Mouse (Mus musculus) limb, embryonic 12.5 days (tissue): ENCODE results near the gene Preb. TPM values are rescaled to one million over a fixed set of nuclear protein-coding genes. Genes with fewer than 3 reads are reported as not detected.

Experiments used
- ATAC-seq: fragments of 200-750 bp; cut with Nextera tagmentation; 2 replicates; pipeline ENCODE4 v1.8.0; 2017; ENCODE audit warnings: low read depth, moderate TSS enrichment; ENCODE audit not compliant: insufficient number of reproducible peaks, insufficient read depth, low FRiP score, low TSS enrichment
- H3K27ac ChIP-seq: fragments of 300-500 bp; sonication (generic); 2 replicates; pipeline ENCODE4 v1.5.1; 2016; ENCODE audit warnings: mild to moderate bottlenecking, moderate library complexity
- H3K27me3 ChIP-seq: fragments of 300-500 bp; sonication (generic); 2 replicates; pipeline ENCODE4 v1.6.1; 2016; ENCODE audit warnings: mild to moderate bottlenecking, moderate library complexity
- H3K36me3 ChIP-seq: fragments of 300-500 bp; sonication (generic); 2 replicates; pipeline ENCODE4 v1.6.1; 2016; ENCODE audit warnings: mild to moderate bottlenecking, moderate library complexity
- H3K4me1 ChIP-seq: fragments of 300-500 bp; sonication (generic); replicated peaks from 2 replicates; pipeline ENCODE4 v1.6.1; 2016
- H3K4me2 ChIP-seq: fragments of 300-500 bp; sonication (generic); 2 replicates; pipeline ENCODE4 v1.6.1; 2016; ENCODE audit warnings: mild to moderate bottlenecking, moderate library complexity
- H3K4me3 ChIP-seq: fragments of 300-500 bp; sonication (generic); replicated peaks from 2 replicates; pipeline ENCODE4 v1.5.1; 2016; ENCODE audit warnings: mild to moderate bottlenecking
- H3K9ac ChIP-seq: fragments of 300-500 bp; sonication (generic); replicated peaks from 2 replicates; pipeline ENCODE4 v1.6.1; 2016; ENCODE audit warnings: mild to moderate bottlenecking, moderate library complexity
- H3K9me3 ChIP-seq: fragments of 300-500 bp; sonication (generic); 2 replicates; pipeline ENCODE4 v1.6.1; 2016; ENCODE audit warnings: mild to moderate bottlenecking, moderate library complexity
- WGBS: fragments of 180-500 bp; shearing (Covaris S2); methylation state at CpG from one replicate; pipeline ENCODE4 v1.1.7; 2016; 5-methylcytosine and 5-hydroxymethylcytosine counted together
- polyA plus RNA-seq: library from polyadenylated mRNA; unstranded; fragments of >200 nt; fragmentation: Nextera tagmentation; extraction: Ambion mirVana; gene quantifications from 2 replicates; pipeline ENCODE4 v1.2.1, GENCODE M21; 2016

The Preb gene
- polyA plus RNA-seq, 1 experiment from 2014 or later = 132 TPM

GRCm38 (mm10) chr5:30913060-30913841 lies 46.9 kb downstream of the Preb start, which contains the start of gene Emilin1:
Gene Emilin1, plus strand, starts transcription at chr5:30913402.
- peak within 1 kb of the TSS; percentile 59 for H3K4me3 ChIP-seq
- peak within 1 kb of the TSS; percentile 98 for H3K4me2 ChIP-seq
- H3K27ac ChIP-seq = peak within 1 kb of the TSS; percentile 99
- no peaks in the 10 kb centered on the region for H3K9me3 ChIP-seq
- ATAC-seq = peak; percentile 82
- peak within 1 kb of the TSS; percentile 79 for H3K9ac ChIP-seq
- WGBS = 5% methylated on average over 11 of the region's 13 CpGs
- H3K27me3 ChIP-seq = no peaks in the 10 kb centered on the region
- peaks cover 17% of the 10 kb centered on the region for H3K36me3 ChIP-seq
- H3K4me1 ChIP-seq = peaks cover 79% of the 10 kb centered on the region

GRCm38 (mm10) chr5:30912156-30912555 lies 48.0 kb downstream of the Preb start:
- WGBS = 60% methylated on average over 5 of the region's 5 CpGs
- Histone ChIP-seq H3K9me3 (no peaks in the 10 kb centered on the region), H3K36me3 (peaks cover 6% of the 10 kb centered on the region)

GRCm38 (mm10) chr5:30910481-30910880 lies 49.7 kb downstream of the Preb start:
- Histone ChIP-seq H3K9ac (no peak overlapping the region), H3K4me2 (peak overlapping the region; percentile 20; the same call in 1 of the 2 replicates), H3K27ac (peak overlapping the region; percentile 99), H3K27me3 (no peaks in the 10 kb centered on the region), H3K36me3 (peaks cover 8% of the 10 kb centered on the region), H3K4me1 (peaks cover 80% of the 10 kb centered on the region), H3K9me3 (no peaks in the 10 kb centered on the region), H3K4me3 (no peak overlapping the region)
- ATAC-seq = no peak

More at GRCm38 (mm10) chr5:30912156-30912555, 48.0 kb downstream of the Preb start:
- H3K4me2 ChIP-seq = peak overlapping the region; percentile 98
- no peak overlapping the region for H3K4me3 ChIP-seq
- peaks cover 78% of the 10 kb centered on the region for H3K4me1 ChIP-seq
- H3K27ac ChIP-seq = peak overlapping the region; percentile 99
- no peak for ATAC-seq
- no peaks in the 10 kb centered on the region for H3K27me3 ChIP-seq
- no peak overlapping the region for H3K9ac ChIP-seq

- H3K27me3 ChIP-seq = no peaks in the 10 kb centered on the region
- H3K9me3 ChIP-seq = no peaks in the 10 kb centered on the region
- H3K4me2 ChIP-seq = no peak overlapping the region
- no peak overlapping the region for H3K4me3 ChIP-seq
- H3K9ac ChIP-seq = no peak overlapping the region
- no peak for ATAC-seq
- WGBS = 81% methylated on average over 7 of the region's 7 CpGs
- H3K27ac ChIP-seq = peak overlapping the region; percentile 98
- peaks cover 80% of the 10 kb centered on the region for H3K4me1 ChIP-seq
- peaks cover 14% of the 10 kb centered on the region for H3K36me3 ChIP-seq
Measured at GRCm38 (mm10) chr5:30909863-30910262, 50.3 kb downstream of the Preb start.

- H3K4me1 ChIP-seq = peaks cover 75% of the 10 kb centered on the region
- H3K4me3 ChIP-seq = no peak overlapping the region
- ATAC-seq = no peak
- peak overlapping the region; percentile 98 for H3K27ac ChIP-seq
- no peaks in the 10 kb centered on the region for H3K9me3 ChIP-seq
- H3K36me3 ChIP-seq = peaks cover 20% of the 10 kb centered on the region
- H3K27me3 ChIP-seq = no peaks in the 10 kb centered on the region
- H3K4me2 ChIP-seq = peak overlapping the region; percentile 1; the same call in 1 of the 2 replicates
- WGBS = 20% methylated on average over 7 of the region's 7 CpGs
- H3K9ac ChIP-seq = no peak overlapping the region
Measured at GRCm38 (mm10) chr5:30909300-30909659, 50.9 kb downstream of the Preb start.

- peaks cover 74% of the 10 kb centered on the region for H3K4me1 ChIP-seq
Measured at GRCm38 (mm10) chr5:30908426-30909299, 51.5 kb downstream of the Preb start.

DNA sequence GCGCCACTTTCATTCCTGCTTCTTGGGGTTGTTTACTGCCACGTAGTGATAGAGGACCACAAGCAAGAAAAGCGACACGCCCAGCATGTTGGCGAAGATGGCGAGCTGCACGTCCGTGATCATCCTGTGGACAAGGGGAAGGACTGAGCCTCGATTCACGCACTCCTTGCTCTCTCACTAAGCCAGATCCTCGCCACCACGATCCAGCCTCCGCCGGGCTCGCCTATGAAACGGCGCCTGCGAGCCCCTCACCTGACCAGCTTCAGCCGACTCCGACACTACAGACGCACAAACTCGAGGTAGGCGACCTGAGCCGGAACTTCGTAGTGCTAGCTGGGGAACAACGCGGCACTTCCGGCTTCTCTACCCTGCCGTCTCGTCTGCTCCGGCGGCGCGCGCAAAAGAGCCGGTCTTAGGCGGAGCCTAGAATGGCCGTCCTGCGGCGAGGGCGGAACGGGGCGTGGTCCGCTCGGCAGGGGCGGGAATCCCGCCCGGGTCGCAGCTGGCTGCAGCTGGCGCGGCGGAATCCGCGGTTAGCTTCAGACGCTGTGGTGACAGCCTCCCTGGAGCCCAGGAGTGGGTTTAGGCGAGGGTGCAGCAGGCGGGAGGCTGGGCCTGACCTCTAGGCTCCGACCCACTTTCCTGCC lies 52.6 kb downstream of the Preb start, which contains the start of gene Ost4:
Gene Ost4 (minus strand): TSS at position 376 of the 647 bp plus-strand sequence.
- peak; percentile 92 for ATAC-seq
- H3K27me3 ChIP-seq = no peaks in the 10 kb centered on the region
- H3K4me3 ChIP-seq = peak within 1 kb of the TSS; percentile 71
- peaks cover 37% of the 10 kb centered on the region for H3K36me3 ChIP-seq
- H3K4me1 ChIP-seq = peaks cover 66% of the 10 kb centered on the region
- peak within 1 kb of the TSS; percentile 80 for H3K9ac ChIP-seq
- peak within 1 kb of the TSS; percentile 98 for H3K27ac ChIP-seq
- WGBS = under 1% methylated on average over 58 of the region's 58 CpGs
- peak within 1 kb of the TSS; percentile 93 for H3K4me2 ChIP-seq
- H3K9me3 ChIP-seq = no peaks in the 10 kb centered on the region

More at GRCm38 (mm10) chr5:30908426-30909299, 51.5 kb downstream of the Preb start:
- H3K27me3 ChIP-seq = no peaks in the 10 kb centered on the region
- no peaks in the 10 kb centered on the region for H3K9me3 ChIP-seq
- H3K36me3 ChIP-seq = peaks cover 26% of the 10 kb centered on the region
- 19% methylated on average over 13 of the region's 13 CpGs for WGBS
- peak; percentile 11; the same call in 1 of the 2 replicates for ATAC-seq
- peak overlapping the region; percentile 73 for H3K9ac ChIP-seq
- H3K4me3 ChIP-seq = peak overlapping the region; percentile 71
- H3K27ac ChIP-seq = peak overlapping the region; percentile 98
- H3K4me2 ChIP-seq = peak overlapping the region; percentile 93

DNA sequence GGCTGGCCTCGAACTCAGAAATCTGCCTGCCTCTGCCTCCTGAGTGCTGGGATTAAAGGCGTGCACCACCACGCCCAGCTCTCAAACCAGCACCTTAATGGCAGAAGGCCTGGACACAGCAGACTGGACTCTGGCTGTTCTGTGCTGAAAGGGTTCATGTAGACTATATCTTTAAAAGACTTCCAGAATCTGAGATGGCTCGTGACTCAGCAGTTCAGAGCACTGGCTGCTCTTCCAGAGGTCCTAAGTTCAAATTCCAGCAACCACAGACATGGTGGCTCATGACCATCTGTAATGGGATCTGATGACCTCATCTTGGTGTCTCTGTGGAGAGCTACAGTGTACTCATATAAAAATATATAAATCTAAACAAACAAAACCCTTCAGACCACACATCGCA lies 58.3 kb downstream of the Preb start:
- Histone ChIP-seq H3K36me3 (peaks cover 88% of the 10 kb centered on the region), H3K27ac (no peak overlapping the region), H3K4me3 (no peak overlapping the region), H3K9me3 (no peaks in the 10 kb centered on the region), H3K4me1 (peaks cover 20% of the 10 kb centered on the region), H3K4me2 (no peak overlapping the region), H3K27me3 (no peaks in the 10 kb centered on the region), H3K9ac (no peak overlapping the region)
- 93% methylated on average over 5 of the region's 5 CpGs for WGBS
- ATAC-seq = no peak

Other genes starting within 250 kb of the Preb start
- 5.4 and 5.5 TPM in 2 replicates for gene Dpysl5, start 248.8 kb downstream of the Preb start, polyA plus RNA-seq
- gene Mapre3, start 145.7 kb downstream of the Preb start, polyA plus RNA-seq = 26.8 and 28.4 TPM in 2 replicates
- 80.4 and 84.6 TPM in 2 replicates for gene Tmem214, start 92.3 kb downstream of the Preb start, polyA plus RNA-seq
- 35.8 and 42.0 TPM in 2 replicates for gene Agbl5, start 71.7 kb downstream of the Preb start, polyA plus RNA-seq
- 351 and 355 TPM in 2 replicates for gene Ost4, start 52.6 kb downstream of the Preb start, polyA plus RNA-seq
- 221 and 225 TPM in 2 replicates for gene Emilin1, start 47.0 kb downstream of the Preb start, polyA plus RNA-seq
- 11.7 and 14.6 TPM in 2 replicates for gene Khk, start 38.9 kb downstream of the Preb start, polyA plus RNA-seq
- 4.1 and 4.4 TPM in 2 replicates for gene Cgref1, start 14.8 kb downstream of the Preb start, polyA plus RNA-seq
- not detected in 2 replicates for gene Tcf23, start 8.3 kb upstream of the Preb start, polyA plus RNA-seq
- 105 and 107 TPM in 2 replicates for gene Atraid, start 88.0 kb upstream of the Preb start, polyA plus RNA-seq
- 11.0 and 12.5 TPM in 2 replicates for gene Slc5a6, start 88.6 kb upstream of the Preb start, polyA plus RNA-seq
- gene Cad, start 94.4 kb upstream of the Preb start, polyA plus RNA-seq = 48.0 and 50.9 TPM in 2 replicates
- gene Dnajc5g, start 145.9 kb upstream of the Preb start, polyA plus RNA-seq = not detected in 2 replicates
- 0.13 and 0.21 TPM in 2 replicates for gene Slc30a3, start 147.9 kb upstream of the Preb start, polyA plus RNA-seq
- 2.1 and 3.6 TPM in 2 replicates for gene Trim54, start 156.4 kb upstream of the Preb start, polyA plus RNA-seq
- not detected in 2 replicates for gene Ucn, start 178.5 kb upstream of the Preb start, polyA plus RNA-seq
- 59.4 and 63.0 TPM in 2 replicates for gene Mpv17, start 193.9 kb upstream of the Preb start, polyA plus RNA-seq
- gene Gm29609, start 219.6 kb upstream of the Preb start, polyA plus RNA-seq = 0.80 and 1.5 TPM in 2 replicates
- 101 and 108 TPM in 2 replicates for gene Gtf3c2, start 219.8 kb upstream of the Preb start, polyA plus RNA-seq
- 149 and 153 TPM in 2 replicates for gene Snx17, start 232.9 kb upstream of the Preb start, polyA plus RNA-seq
- 69.3 and 76.1 TPM in 2 replicates for gene Eif2b4, start 233.1 kb upstream of the Preb start, polyA plus RNA-seq
- gene Zfp513, start 241.9 kb upstream of the Preb start, polyA plus RNA-seq = 16.7 and 19.3 TPM in 2 replicates